34 mouse cellular contexts compared by ENCODE assay signal in genomic region chr14:105885249-105885648, GRCm38 (mm10).
"Had no signal": no experiment of that assay in that cellular context is flagged by ENCODE, and none has a peak within 500 bp of the region (broad histone marks: within the 10 kb centered on the region; RNA-seq: fewer than 3 reads in every experiment).

No protein-coding gene starts in this region.

- H3K4me3 ChIP-seq: heart, embryonic 12.5 days; heart, embryonic 13.5 days; heart, embryonic 15.5 days; hindbrain, embryonic 10.5 days; hindbrain, embryonic 12.5 days; hindbrain, embryonic 13.5 days; hindbrain, embryonic 15.5 days; intestine, embryonic 15.5 days; kidney, embryonic 15.5 days; layer of hippocampus, adult 2 months; left cerebral cortex, adult 2 months had no signal

- H3K4me2 ChIP-seq: heart, embryonic 11.5 days; heart, embryonic 12.5 days; heart, embryonic 13.5 days; heart, embryonic 15.5 days; hindbrain, embryonic 12.5 days; hindbrain, embryonic 13.5 days; hindbrain, embryonic 14.5 days; hindbrain, embryonic 15.5 days; intestine, embryonic 15.5 days; kidney, embryonic 15.5 days had no signal

- H3K27me3 ChIP-seq: heart, embryonic 12.5 days; heart, embryonic 13.5 days; heart, embryonic 15.5 days; hindbrain, embryonic 12.5 days; hindbrain, embryonic 13.5 days; hindbrain, embryonic 15.5 days; intestine, embryonic 15.5 days; kidney, embryonic 15.5 days had no signal

- DNase-seq: heart, postnatal 10 days; heart, postnatal 14 days; heart, postnatal 36 days; heart, postnatal 4 days; kidney, adult 11 months; kidney, adult 18-20 months; kidney, adult 8-10 months; kidney, adult 9 months; kidney, postnatal 10 days; kidney, postnatal 14 days; kidney, postnatal 25 days; kidney, postnatal 36 days; kidney, postnatal 4 days; layer of hippocampus, adult 9-11 months; layer of hippocampus, postnatal 36 days had no signal

- H3K9me3 ChIP-seq: heart, embryonic 12.5 days; heart, embryonic 13.5 days; heart, embryonic 15.5 days; hindbrain, embryonic 10.5 days; hindbrain, embryonic 12.5 days; hindbrain, embryonic 13.5 days; hindbrain, embryonic 15.5 days; intestine, embryonic 15.5 days; kidney, embryonic 15.5 days had no signal

- H3K27ac ChIP-seq: heart, embryonic 13.5 days; heart, embryonic 15.5 days; hindbrain, embryonic 10.5 days; hindbrain, embryonic 12.5 days; hindbrain, embryonic 13.5 days; hindbrain, embryonic 14.5 days; hindbrain, embryonic 15.5 days; hindbrain, postnatal 0 days; intestine, embryonic 15.5 days; kidney, embryonic 15.5 days; kidney, postnatal 0 days; layer of hippocampus, adult 2 months; left cerebral cortex, adult 2 months had no signal

- H3K4me1 ChIP-seq: hindbrain, embryonic 12.5 days; hindbrain, embryonic 13.5 days; hindbrain, embryonic 15.5 days had no signal

- H3K9ac ChIP-seq: heart, embryonic 12.5 days; heart, embryonic 13.5 days; heart, embryonic 15.5 days; hindbrain, embryonic 12.5 days; hindbrain, embryonic 13.5 days; hindbrain, embryonic 14.5 days; hindbrain, embryonic 15.5 days; intestine, embryonic 15.5 days; kidney, embryonic 15.5 days had no signal

- H3K36me3 ChIP-seq: heart, embryonic 15.5 days; hindbrain, embryonic 12.5 days; hindbrain, embryonic 13.5 days; hindbrain, embryonic 15.5 days had no signal

- ATAC-seq: hindbrain, embryonic 16.5 days; hindbrain, postnatal 0 days; inflammation-experienced regulatory T-cells, adult 6 months; intestine, embryonic 15.5 days; intestine, embryonic 16.5 days; intestine, postnatal 0 days had no signal
